Mouse (Mus musculus): ENCODE results near the gene Uty. TPM values are rescaled to one million over a fixed set of nuclear protein-coding genes. Genes with fewer than 3 reads are reported as not detected.

Uty gene
- polyA plus RNA-seq (2014; fragmentation: Nextera tagmentation; extraction: Ambion mirVana): 14.0 and 15.8 TPM in 2 replicates

DNA sequence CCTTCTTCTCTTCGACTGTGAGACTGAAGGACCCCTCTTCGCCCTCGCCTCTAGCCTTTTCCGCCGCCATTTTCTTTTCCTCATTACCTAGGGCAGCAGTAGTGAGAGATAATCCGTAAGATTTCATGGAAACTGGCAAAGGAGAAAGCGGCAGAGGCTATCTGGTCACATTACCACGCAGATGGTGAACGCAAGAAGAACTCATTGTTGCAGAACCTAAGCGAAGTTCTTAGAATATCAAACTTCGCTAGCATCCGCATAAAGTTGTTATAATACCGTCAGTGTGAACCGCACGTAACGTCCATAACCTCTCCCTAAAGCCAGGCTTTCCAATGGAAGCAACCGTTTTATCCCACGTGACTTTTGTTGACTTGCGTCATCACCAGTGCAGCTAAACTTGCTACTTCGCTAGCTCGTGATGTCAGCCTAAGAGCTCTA is at the start of gene Uty:
Gene Uty (minus strand): TSS at position 334 of the 438 bp plus-strand sequence.
- ATAC-seq (ENCODE audit: insufficient number of reproducible peaks, low FRiP score, low TSS enrichment, low read depth) (no peak; the same call in 1 of the 2 replicates), DNase-seq (ENCODE audit: low spot score) (peak; percentile 42)
- Histone ChIP-seq H3K27me3 (ENCODE audit: control insufficient read depth, insufficient read depth, low read length) (no peaks in the 10 kb centered on the region), H3K27ac (replicated peaks; ENCODE audit: low read depth, low read length) (no peak within 1 kb of the TSS), H3K4me3 (ENCODE audit: low read depth, low read length) (peak within 1 kb of the TSS; percentile 33), H3K9ac (ENCODE audit: low read length) (peak within 1 kb of the TSS; percentile 50), H3K4me1 (ENCODE audit: control insufficient read depth, insufficient read depth, low read length) (no peaks in the 10 kb centered on the region), H3K36me3 (ENCODE audit: control insufficient read depth, insufficient read depth, low read length) (no peaks in the 10 kb centered on the region), H3K9me3 (ENCODE audit: control insufficient read depth, low read length) (no peaks in the 10 kb centered on the region), H3K4me2 (ENCODE audit: low read depth, severe bottlenecking) (peak within 1 kb of the TSS; percentile 7; the same call in 1 of the 2 replicates)
- 2% methylated on average over 16 of the region's 21 CpGs for WGBS

DNA sequence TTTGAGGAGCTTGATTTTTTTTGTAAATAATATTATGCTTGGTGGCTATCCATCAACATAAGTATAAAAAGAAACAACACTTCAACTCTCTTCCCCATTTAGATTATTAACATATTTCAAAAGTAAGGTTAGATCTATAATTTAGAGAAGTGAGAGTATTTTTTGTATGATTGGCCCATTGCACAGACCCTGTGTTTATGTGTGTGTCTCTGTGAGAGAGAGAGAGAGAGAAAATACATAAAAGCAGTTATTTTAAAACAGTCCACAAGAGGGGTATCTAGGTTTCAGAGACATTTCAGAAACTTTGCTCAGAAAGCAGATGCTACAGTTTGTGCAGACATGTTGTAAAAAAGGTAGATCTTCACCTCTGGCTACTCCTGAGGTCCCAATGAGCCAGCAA is 48.1 kb upstream of the Uty start:
- no peaks in the 10 kb centered on the region for H3K4me1 ChIP-seq (ENCODE audit: control insufficient read depth, insufficient read depth, low read length)
- no peaks in the 10 kb centered on the region for H3K27me3 ChIP-seq (ENCODE audit: control insufficient read depth, insufficient read depth, low read length)
- no peak overlapping the region for H3K4me3 ChIP-seq (ENCODE audit: low read depth, low read length)
- no peak for DNase-seq (ENCODE audit: low spot score)
- no peaks in the 10 kb centered on the region for H3K9me3 ChIP-seq (ENCODE audit: control insufficient read depth, low read length)
- H3K4me2 ChIP-seq (ENCODE audit: low read depth, severe bottlenecking): no peak overlapping the region
- no peak for ATAC-seq (ENCODE audit: insufficient number of reproducible peaks, low FRiP score, low TSS enrichment, low read depth)
- no peak overlapping the region for H3K9ac ChIP-seq (ENCODE audit: low read length)
- H3K36me3 ChIP-seq (ENCODE audit: control insufficient read depth, insufficient read depth, low read length): no peaks in the 10 kb centered on the region
- no peak overlapping the region for H3K27ac ChIP-seq (replicated peaks; ENCODE audit: low read depth, low read length)

DNA sequence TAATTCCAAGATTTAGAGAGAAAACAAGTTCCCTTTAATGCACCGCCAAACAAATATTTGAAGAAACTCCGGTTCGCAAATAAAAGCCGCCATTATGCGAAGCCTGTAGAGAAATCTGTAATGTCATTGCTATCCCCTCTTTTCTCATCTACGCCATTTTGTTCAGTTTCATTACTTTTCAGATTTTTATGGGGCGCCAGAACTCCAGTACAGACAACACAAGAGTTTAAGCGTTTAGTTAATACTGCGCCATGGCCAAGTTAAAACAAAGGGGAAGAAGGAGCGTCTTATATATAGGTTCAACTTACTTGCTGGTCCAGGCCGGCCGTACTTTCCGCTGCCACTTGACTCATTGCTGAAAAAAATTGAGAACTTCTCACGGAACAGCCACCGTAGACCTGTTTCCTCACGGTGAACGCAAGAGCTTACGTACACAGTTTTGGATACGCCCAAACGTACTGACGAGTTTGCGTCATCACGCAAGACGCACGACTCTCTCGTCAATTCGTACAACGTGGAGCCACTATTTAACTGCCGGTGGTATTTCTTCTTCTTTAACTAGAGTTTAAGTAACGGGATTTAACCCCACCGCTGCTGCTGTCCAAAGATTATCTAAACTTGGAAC is 40.7 kb upstream of the Uty start, which contains the start of gene Ddx3y:
Gene Ddx3y (minus strand): TSS at position 459 of the 625 bp plus-strand sequence.
- ATAC-seq (ENCODE audit: insufficient number of reproducible peaks, low FRiP score, low TSS enrichment, low read depth) (no peak), DNase-seq (ENCODE audit: low spot score) (peak; percentile 66)
- no peaks in the 10 kb centered on the region for H3K9me3 ChIP-seq (ENCODE audit: control insufficient read depth, low read length)
- H3K4me3 ChIP-seq (ENCODE audit: low read depth, low read length): peak within 1 kb of the TSS; percentile 29
- no peaks in the 10 kb centered on the region for H3K36me3 ChIP-seq (ENCODE audit: control insufficient read depth, insufficient read depth, low read length)
- H3K27me3 ChIP-seq (ENCODE audit: control insufficient read depth, insufficient read depth, low read length): no peaks in the 10 kb centered on the region
- no peaks in the 10 kb centered on the region for H3K4me1 ChIP-seq (ENCODE audit: control insufficient read depth, insufficient read depth, low read length)
- under 1% methylated on average over 31 of the region's 31 CpGs for WGBS
- no peak within 1 kb of the TSS for H3K4me2 ChIP-seq (ENCODE audit: low read depth, severe bottlenecking)
- peak within 1 kb of the TSS; percentile 17; the same call in 1 of the 2 replicates for H3K9ac ChIP-seq (ENCODE audit: low read length)
- H3K27ac ChIP-seq (replicated peaks; ENCODE audit: low read depth, low read length): no peak within 1 kb of the TSS

GRCm38 (mm10) chrY:1285735-1286134 is 40.2 kb upstream of the Uty start:
- no peaks in the 10 kb centered on the region for H3K27me3 ChIP-seq (ENCODE audit: control insufficient read depth, insufficient read depth, low read length)
- H3K9ac ChIP-seq (ENCODE audit: low read length): peak overlapping the region; percentile 17; the same call in 1 of the 2 replicates
- ATAC-seq (ENCODE audit: insufficient number of reproducible peaks, low FRiP score, low TSS enrichment, low read depth) (no peak), DNase-seq (ENCODE audit: low spot score) (peak; percentile 21)
- H3K4me2 ChIP-seq (ENCODE audit: low read depth, severe bottlenecking): no peak overlapping the region
- no peak overlapping the region for H3K27ac ChIP-seq (replicated peaks; ENCODE audit: low read depth, low read length)
- H3K9me3 ChIP-seq (ENCODE audit: control insufficient read depth, low read length): no peaks in the 10 kb centered on the region
- no peaks in the 10 kb centered on the region for H3K36me3 ChIP-seq (ENCODE audit: control insufficient read depth, insufficient read depth, low read length)
- 5% methylated on average over 11 of the region's 12 CpGs for WGBS
- no peaks in the 10 kb centered on the region for H3K4me1 ChIP-seq (ENCODE audit: control insufficient read depth, insufficient read depth, low read length)
- peak overlapping the region; percentile 29 for H3K4me3 ChIP-seq (ENCODE audit: low read depth, low read length)

GRCm38 (mm10) chrY:1246117-1246516 is 558 bp upstream of the Uty start:
- Histone ChIP-seq H3K4me2 (ENCODE audit: low read depth, severe bottlenecking) (no peak overlapping the region), H3K36me3 (ENCODE audit: control insufficient read depth, insufficient read depth, low read length) (no peaks in the 10 kb centered on the region), H3K27me3 (ENCODE audit: control insufficient read depth, insufficient read depth, low read length) (no peaks in the 10 kb centered on the region), H3K4me3 (ENCODE audit: low read depth, low read length) (no peak overlapping the region), H3K27ac (replicated peaks; ENCODE audit: low read depth, low read length) (no peak overlapping the region), H3K9me3 (ENCODE audit: control insufficient read depth, low read length) (no peaks in the 10 kb centered on the region), H3K9ac (ENCODE audit: low read length) (no peak overlapping the region), H3K4me1 (ENCODE audit: control insufficient read depth, insufficient read depth, low read length) (no peaks in the 10 kb centered on the region)
- WGBS: 56% methylated on average over 3 of the region's 6 CpGs
- DNase-seq (ENCODE audit: low spot score): no peak
- ATAC-seq (ENCODE audit: insufficient number of reproducible peaks, low FRiP score, low TSS enrichment, low read depth): no peak

DNA sequence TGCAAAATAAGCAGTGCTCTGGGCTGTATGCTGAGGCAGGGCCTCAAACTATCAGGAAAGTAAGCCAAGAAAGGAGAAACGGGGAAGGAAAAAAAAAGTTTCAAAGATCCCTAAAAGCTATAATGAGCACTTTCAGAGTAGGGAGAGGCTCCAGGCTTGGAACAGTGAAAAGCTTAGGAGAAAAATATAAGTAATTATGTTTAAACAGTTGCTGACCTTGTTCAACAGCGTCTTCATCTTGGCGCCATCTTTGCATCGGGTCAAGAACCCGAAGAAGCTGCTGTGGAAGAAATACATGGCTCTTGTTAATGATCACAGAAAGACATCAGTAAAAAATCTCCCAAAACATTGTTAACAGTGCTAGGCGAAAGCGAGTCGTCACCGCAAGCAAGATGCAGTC is 619 bp downstream of the Uty start:
- Histone ChIP-seq H3K36me3 (ENCODE audit: control insufficient read depth, insufficient read depth, low read length) (no peaks in the 10 kb centered on the region), H3K4me2 (ENCODE audit: low read depth, severe bottlenecking) (peak overlapping the region; percentile 7; the same call in 1 of the 2 replicates), H3K4me1 (ENCODE audit: control insufficient read depth, insufficient read depth, low read length) (no peaks in the 10 kb centered on the region), H3K9ac (ENCODE audit: low read length) (peak overlapping the region; percentile 50), H3K27ac (replicated peaks; ENCODE audit: low read depth, low read length) (no peak overlapping the region), H3K27me3 (ENCODE audit: control insufficient read depth, insufficient read depth, low read length) (no peaks in the 10 kb centered on the region), H3K4me3 (ENCODE audit: low read depth, low read length) (peak overlapping the region; percentile 33), H3K9me3 (ENCODE audit: control insufficient read depth, low read length) (no peaks in the 10 kb centered on the region)
- WGBS: 0% methylated on average over 6 of the region's 9 CpGs
- ATAC-seq (ENCODE audit: insufficient number of reproducible peaks, low FRiP score, low TSS enrichment, low read depth): no peak
- DNase-seq (ENCODE audit: low spot score): no peak

GRCm38 (mm10) chrY:1244421-1244820 is 1.1 kb downstream of the Uty start:
- DNase-seq (ENCODE audit: low spot score) (no peak), ATAC-seq (ENCODE audit: insufficient number of reproducible peaks, low FRiP score, low TSS enrichment, low read depth) (no peak)
- H3K36me3 ChIP-seq (ENCODE audit: control insufficient read depth, insufficient read depth, low read length): no peaks in the 10 kb centered on the region
- no peak overlapping the region for H3K9ac ChIP-seq (ENCODE audit: low read length)
- H3K27ac ChIP-seq (replicated peaks; ENCODE audit: low read depth, low read length): no peak overlapping the region
- WGBS: 65% methylated on average over 5 of the region's 5 CpGs
- H3K4me2 ChIP-seq (ENCODE audit: low read depth, severe bottlenecking): peak overlapping the region; percentile 7; the same call in 1 of the 2 replicates
- H3K9me3 ChIP-seq (ENCODE audit: control insufficient read depth, low read length): no peaks in the 10 kb centered on the region
- H3K4me3 ChIP-seq (ENCODE audit: low read depth, low read length): peak overlapping the region; percentile 33; the same call in 1 of the 2 replicates
- H3K4me1 ChIP-seq (ENCODE audit: control insufficient read depth, insufficient read depth, low read length): no peaks in the 10 kb centered on the region
- no peaks in the 10 kb centered on the region for H3K27me3 ChIP-seq (ENCODE audit: control insufficient read depth, insufficient read depth, low read length)

DNA sequence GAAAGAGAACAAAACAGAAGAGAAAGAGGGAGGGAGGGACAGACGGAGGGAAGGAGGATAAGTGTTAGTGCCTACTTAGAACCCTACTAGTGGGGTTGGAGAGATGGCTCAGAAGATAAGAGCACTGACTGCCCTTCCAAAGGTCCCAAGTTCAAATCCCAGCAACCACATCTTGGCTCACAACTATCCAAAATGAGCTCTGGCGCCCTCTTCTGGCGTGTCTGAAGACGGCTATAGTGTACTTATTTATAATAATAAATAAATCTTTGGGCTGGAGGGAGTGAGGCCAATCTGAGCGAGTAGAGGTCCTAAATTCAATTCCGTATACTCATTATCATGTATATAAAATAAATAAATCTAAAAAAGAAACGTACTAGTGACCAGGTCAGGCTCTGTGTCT is 25.6 kb downstream of the Uty start:
- Histone ChIP-seq H3K9ac (ENCODE audit: low read length) (no peak overlapping the region), H3K4me1 (ENCODE audit: control insufficient read depth, insufficient read depth, low read length) (no peaks in the 10 kb centered on the region), H3K27ac (replicated peaks; ENCODE audit: low read depth, low read length) (no peak overlapping the region), H3K4me2 (ENCODE audit: low read depth, severe bottlenecking) (no peak overlapping the region), H3K4me3 (ENCODE audit: low read depth, low read length) (no peak overlapping the region), H3K27me3 (ENCODE audit: control insufficient read depth, insufficient read depth, low read length) (no peaks in the 10 kb centered on the region), H3K9me3 (ENCODE audit: control insufficient read depth, low read length) (no peaks in the 10 kb centered on the region), H3K36me3 (ENCODE audit: control insufficient read depth, insufficient read depth, low read length) (no peaks in the 10 kb centered on the region)
- DNase-seq (ENCODE audit: low spot score) (no peak), ATAC-seq (ENCODE audit: insufficient number of reproducible peaks, low FRiP score, low TSS enrichment, low read depth) (no peak)
- 87% methylated on average over 6 of the region's 7 CpGs for WGBS

All from limb, embryonic 11.5 days (tissue).